Mouse (Mus musculus) gastrocnemius, postnatal 36 days (tissue): ENCODE measurements around the gene Dmbt1. TPM values are rescaled to one million over a fixed set of nuclear protein-coding genes. Genes with fewer than 3 reads are reported as not detected.

Source experiments
- DNase-seq, 2 experiments: peaks; one replicate each; pipeline ENCODE4 v3.0.0; 2022
- intact Hi-C: fragments of 180-260 bp; cut with DNase I; formaldehyde crosslinking; loops from one replicate; pipeline ENCODE4 v1.15.1; 2025
- total RNA-seq, 2 experiments: library from RNA; stranded (reverse); gene quantifications; 2 replicates each; pipeline ENCODE4 v1.2.3; 2021

The Dmbt1 gene
- total RNA-seq, 2 experiments from 2014 or later, result not detected

DNA sequence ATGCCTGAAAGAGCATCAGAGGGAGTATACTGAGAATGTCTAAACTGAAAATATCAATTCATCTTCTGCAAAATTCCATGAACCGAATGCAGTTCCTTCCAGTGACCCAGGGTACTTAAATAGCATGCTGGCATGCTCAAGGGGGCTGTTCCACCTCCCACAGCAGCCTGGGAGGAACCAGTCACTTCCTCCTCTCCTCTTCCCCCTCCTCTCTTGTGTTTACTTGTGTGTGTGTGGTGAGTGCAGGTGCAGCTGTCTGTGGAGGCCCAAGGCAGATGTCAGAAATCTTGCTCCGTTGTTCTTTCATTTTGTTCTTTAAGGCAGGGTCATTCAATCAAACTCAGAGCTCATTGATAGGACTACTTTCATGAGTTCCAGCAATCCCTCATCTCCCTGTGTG lies 137.2 kb downstream of the Dmbt1 start:
- intact Hi-C loops, result no loop called here

More for the DNA sequence above, 137.2 kb downstream of the Dmbt1 start:
- no peak for DNase-seq

Other genes starting within 250 kb of the Dmbt1 start
- gene Plekha1, start 166.3 kb upstream of the Dmbt1 start, total RNA-seq, result 10 to 100 TPM; 17.9 to 20.8 TPM
- 10 to 100 TPM; 27.6 to 37.8 TPM for gene Htra1, start 95.9 kb upstream of the Dmbt1 start, total RNA-seq
- gene 4933402N03Rik, start 114.3 kb downstream of the Dmbt1 start, total RNA-seq, result not detected
- not detected for gene 5430419D17Rik, start 142.3 kb downstream of the Dmbt1 start, total RNA-seq